Mouse (Mus musculus): Measurements from ENCODE around the gene Bach2. TPM values are rescaled to one million over a fixed set of nuclear protein-coding genes. Genes with fewer than 3 reads are reported as not detected.
A peak's percentile ranks its signal among the peaks of the same experiment; 100 is the strongest.

The Bach2 gene
- polyA plus RNA-seq, 1 experiment from 2014 or later: 16.4 TPM

DNA sequence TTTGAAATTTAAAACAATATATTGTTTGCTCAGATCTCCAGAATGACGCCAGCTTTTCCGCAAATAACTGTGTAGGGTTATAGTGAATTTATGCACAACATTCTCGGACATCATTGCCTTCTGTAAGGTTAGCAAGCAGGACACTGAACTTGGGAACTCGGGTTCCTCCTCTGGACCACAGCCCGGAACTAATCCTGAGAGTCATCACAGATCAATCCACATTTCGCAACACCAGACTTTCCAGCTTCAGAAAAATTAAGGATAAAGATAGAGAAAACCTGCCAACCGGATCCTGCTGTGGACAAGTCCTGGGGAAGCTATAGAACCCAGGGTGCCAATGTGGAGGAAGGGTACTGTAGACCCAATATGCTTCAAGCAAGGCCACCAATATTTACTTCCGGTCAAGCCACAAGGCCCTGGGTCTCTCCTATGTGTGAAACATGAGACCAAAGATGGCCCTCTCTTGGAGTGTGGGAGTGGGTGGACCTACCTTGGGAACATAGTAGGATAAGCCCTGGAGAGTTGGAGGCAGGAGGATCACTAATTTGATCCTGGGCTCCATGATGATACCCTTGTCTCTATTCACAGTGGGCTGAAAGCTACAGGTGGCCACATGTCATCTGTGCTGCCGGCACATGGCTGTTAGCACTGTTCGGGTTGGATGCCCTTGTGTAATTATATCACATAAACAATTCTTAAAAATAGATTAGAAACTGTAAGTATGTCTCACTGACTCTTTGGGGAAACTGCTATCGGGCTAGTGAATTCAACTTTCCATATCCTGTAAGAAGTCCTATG is 7.1 kb upstream of the Bach2 start:
- ATAC-seq (ENCODE audit: insufficient number of reproducible peaks, low FRiP score, low TSS enrichment, low read depth) (no peak), DNase-seq (ENCODE audit: low spot score) (no peak)
- 90% methylated on average over 11 of the region's 11 CpGs for WGBS
- no peaks in the 10 kb centered on the region for H3K36me3 ChIP-seq (ENCODE audit: control insufficient read depth, insufficient read depth, low read length)
- H3K9me3 ChIP-seq (ENCODE audit: control insufficient read depth, low read length): no peaks in the 10 kb centered on the region
- peaks cover 7% of the 10 kb centered on the region for H3K4me1 ChIP-seq (ENCODE audit: control insufficient read depth, insufficient read depth, low read length)
- H3K4me3 ChIP-seq (ENCODE audit: low read depth, low read length): no peak overlapping the region
- H3K9ac ChIP-seq (ENCODE audit: low read length): no peak overlapping the region
- no peak overlapping the region for H3K27ac ChIP-seq (replicated peaks; ENCODE audit: low read depth, low read length)
- H3K27me3 ChIP-seq (ENCODE audit: control insufficient read depth, insufficient read depth, low read length): no peaks in the 10 kb centered on the region
- H3K4me2 ChIP-seq (ENCODE audit: low read depth, severe bottlenecking): no peak overlapping the region

DNA sequence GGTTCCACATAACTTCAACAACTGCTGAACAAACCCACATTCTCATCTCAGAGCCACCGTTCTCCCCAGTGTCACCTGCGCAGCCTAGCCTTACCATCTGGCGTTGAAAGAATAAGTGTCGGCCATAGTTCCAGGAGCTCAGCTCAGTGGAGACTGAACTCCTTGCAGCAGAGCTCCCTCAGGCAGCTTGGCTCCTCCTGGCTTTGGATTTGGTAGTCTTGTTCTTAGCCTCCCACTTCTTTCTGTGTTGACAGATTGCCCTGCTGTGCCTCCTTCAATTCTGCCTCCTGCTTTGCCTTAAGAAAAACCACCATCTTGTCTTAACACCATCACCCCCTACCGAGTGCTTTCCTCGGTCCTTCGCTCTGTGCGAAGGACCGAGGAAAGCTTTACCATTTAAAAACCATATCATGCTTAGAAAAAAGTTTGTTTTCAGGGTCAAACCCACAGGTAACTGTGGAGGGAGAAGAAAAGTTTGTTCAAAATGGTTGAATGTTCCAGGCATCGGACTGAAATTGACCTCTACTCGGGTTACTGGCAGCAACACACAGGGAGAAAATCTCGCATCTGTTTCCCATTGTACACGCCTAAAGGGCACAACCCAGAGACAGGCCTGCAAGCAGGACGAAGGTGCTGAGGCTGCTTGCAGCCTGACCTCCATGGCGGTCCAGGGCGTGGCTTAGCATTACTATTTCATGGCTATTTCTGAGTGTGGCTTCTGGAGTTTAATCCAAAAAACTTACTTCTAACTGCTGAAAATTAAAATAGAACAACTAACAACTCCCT is 2.5 kb upstream of the Bach2 start:
- H3K9ac ChIP-seq (ENCODE audit: low read length): no peak overlapping the region
- no peaks in the 10 kb centered on the region for H3K9me3 ChIP-seq (ENCODE audit: control insufficient read depth, low read length)
- 28% methylated on average over 16 of the region's 16 CpGs for WGBS
- peak overlapping the region; percentile 72 for H3K27ac ChIP-seq (replicated peaks; ENCODE audit: low read depth, low read length)
- H3K4me3 ChIP-seq (ENCODE audit: low read depth, low read length): no peak overlapping the region
- no peaks in the 10 kb centered on the region for H3K36me3 ChIP-seq (ENCODE audit: control insufficient read depth, insufficient read depth, low read length)
- no peaks in the 10 kb centered on the region for H3K27me3 ChIP-seq (ENCODE audit: control insufficient read depth, insufficient read depth, low read length)
- no peak for ATAC-seq (ENCODE audit: insufficient number of reproducible peaks, low FRiP score, low TSS enrichment, low read depth)
- DNase-seq (ENCODE audit: low spot score): peak; percentile 76
- peaks cover 25% of the 10 kb centered on the region for H3K4me1 ChIP-seq (ENCODE audit: control insufficient read depth, insufficient read depth, low read length)
- no peak overlapping the region for H3K4me2 ChIP-seq (ENCODE audit: low read depth, severe bottlenecking)

DNA sequence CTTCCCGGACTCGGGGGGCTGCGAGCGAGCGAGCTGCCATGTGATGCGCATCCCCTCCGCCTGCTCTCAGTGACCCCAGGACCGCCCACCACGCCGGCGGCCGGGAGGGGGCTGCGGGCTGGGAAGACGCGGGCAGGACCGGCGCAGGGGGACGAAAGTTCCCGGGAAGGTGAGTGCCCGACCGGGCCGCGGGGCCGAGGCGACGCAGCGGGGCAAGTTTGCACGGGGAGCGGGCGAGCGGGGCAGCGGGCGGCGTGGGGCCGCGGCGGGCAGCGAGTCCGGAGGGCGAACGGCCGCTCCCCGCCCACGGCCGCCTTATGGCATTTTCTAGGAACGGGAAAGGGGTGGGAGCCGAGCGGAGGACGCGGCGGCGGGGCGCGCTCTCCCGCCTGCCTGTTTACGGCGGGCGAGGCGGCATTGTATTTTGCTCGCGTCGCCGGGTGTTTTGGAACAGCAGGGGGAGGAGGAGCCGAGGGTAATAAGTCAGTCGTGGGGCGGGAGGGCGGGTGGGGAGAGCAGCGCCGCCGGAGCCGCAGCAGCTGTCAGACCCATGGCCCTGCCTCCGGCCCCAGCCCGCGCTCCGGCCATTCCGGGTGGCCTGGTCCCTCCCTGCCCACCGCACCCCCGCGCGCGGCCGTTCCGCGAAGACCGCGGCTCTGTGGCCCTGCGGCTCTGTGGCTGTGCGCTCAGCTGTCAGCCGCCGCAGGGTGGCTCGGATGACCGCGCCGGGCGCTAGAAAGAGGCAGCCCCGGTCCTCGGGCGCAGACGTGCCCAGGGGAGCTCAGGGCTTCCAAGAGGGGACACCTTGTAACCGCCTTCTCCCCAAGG is 531 bp downstream of the Bach2 start:
- Histone ChIP-seq H3K36me3 (ENCODE audit: control insufficient read depth, insufficient read depth, low read length) (no peaks in the 10 kb centered on the region), H3K27me3 (ENCODE audit: control insufficient read depth, insufficient read depth, low read length) (no peaks in the 10 kb centered on the region), H3K27ac (replicated peaks; ENCODE audit: low read depth, low read length) (peak overlapping the region; percentile 92), H3K4me3 (ENCODE audit: low read depth, low read length) (peak overlapping the region; percentile 86), H3K9ac (ENCODE audit: low read length) (peak overlapping the region; percentile 87), H3K4me2 (ENCODE audit: low read depth, severe bottlenecking) (peak overlapping the region; percentile 95), H3K9me3 (ENCODE audit: control insufficient read depth, low read length) (no peaks in the 10 kb centered on the region), H3K4me1 (ENCODE audit: control insufficient read depth, insufficient read depth, low read length) (peaks cover 51% of the 10 kb centered on the region)
- WGBS: under 1% methylated on average over 89 of the region's 100 CpGs
- ATAC-seq (ENCODE audit: insufficient number of reproducible peaks, low FRiP score, low TSS enrichment, low read depth) (peak; percentile 61), DNase-seq (ENCODE audit: low spot score) (peak; percentile 83)

DNA sequence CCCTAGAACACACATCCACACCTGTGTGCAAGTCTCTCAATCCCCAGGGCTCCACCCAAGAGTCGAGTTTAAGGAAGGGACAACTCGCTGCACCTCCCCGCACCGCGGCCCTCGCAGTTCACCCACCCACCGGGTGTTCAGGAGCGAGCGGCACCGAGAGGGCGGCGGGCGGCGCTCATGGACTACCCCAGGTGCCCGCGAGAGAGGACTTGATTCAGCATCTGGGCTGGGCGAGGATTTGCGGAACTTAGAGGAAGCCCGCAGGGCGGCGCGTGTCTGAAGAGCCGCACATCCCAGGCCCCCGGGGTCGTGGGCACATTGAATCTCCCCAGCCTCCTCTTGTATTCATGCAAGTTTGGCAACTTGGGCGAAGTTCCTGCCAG is 1.1 kb downstream of the Bach2 start:
- ATAC-seq (ENCODE audit: insufficient number of reproducible peaks, low FRiP score, low TSS enrichment, low read depth): peak; percentile 32
- DNase-seq (ENCODE audit: low spot score): peak; percentile 76
- Histone ChIP-seq H3K36me3 (ENCODE audit: control insufficient read depth, insufficient read depth, low read length) (no peaks in the 10 kb centered on the region), H3K9ac (ENCODE audit: low read length) (peak overlapping the region; percentile 87), H3K4me2 (ENCODE audit: low read depth, severe bottlenecking) (peak overlapping the region; percentile 95), H3K4me3 (ENCODE audit: low read depth, low read length) (peak overlapping the region; percentile 86), H3K27ac (replicated peaks; ENCODE audit: low read depth, low read length) (peak overlapping the region; percentile 92), H3K9me3 (ENCODE audit: control insufficient read depth, low read length) (no peaks in the 10 kb centered on the region), H3K27me3 (ENCODE audit: control insufficient read depth, insufficient read depth, low read length) (no peaks in the 10 kb centered on the region), H3K4me1 (ENCODE audit: control insufficient read depth, insufficient read depth, low read length) (peaks cover 54% of the 10 kb centered on the region)
- 0% methylated on average over 26 of the region's 26 CpGs for WGBS

DNA sequence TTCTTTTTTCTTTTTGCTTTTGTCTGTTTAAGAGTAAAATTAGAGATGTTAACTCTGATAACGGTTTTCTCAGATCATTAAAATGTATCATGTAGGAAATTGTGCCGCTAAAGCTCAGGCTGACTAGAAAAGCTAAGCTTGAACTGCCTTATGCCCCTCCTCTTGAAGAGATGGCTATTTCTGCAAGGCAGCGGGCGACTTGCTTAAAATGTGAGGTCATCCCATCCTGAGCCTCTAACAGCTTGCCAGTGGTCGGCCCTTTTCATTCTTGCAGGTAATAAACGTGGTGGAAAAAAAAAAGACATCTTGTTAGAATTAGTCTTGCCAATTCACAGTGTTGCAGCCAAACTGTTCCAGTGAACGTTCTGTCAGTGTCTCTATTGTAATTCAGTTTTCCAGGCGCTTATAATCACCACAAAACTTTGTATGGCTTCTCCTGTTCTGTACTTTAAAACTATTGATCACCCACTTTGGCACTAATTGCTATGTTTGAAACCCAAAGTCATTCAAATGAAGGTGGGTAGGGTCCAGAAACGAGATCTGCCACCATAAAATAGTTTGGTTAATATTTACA is 1.9 kb downstream of the Bach2 start:
- ATAC-seq (ENCODE audit: insufficient number of reproducible peaks, low FRiP score, low TSS enrichment, low read depth) (no peak), DNase-seq (ENCODE audit: low spot score) (no peak)
- H3K9ac ChIP-seq (ENCODE audit: low read length): no peak overlapping the region
- peak overlapping the region; percentile 95 for H3K4me2 ChIP-seq (ENCODE audit: low read depth, severe bottlenecking)
- no peaks in the 10 kb centered on the region for H3K27me3 ChIP-seq (ENCODE audit: control insufficient read depth, insufficient read depth, low read length)
- no peak overlapping the region for H3K27ac ChIP-seq (replicated peaks; ENCODE audit: low read depth, low read length)
- H3K9me3 ChIP-seq (ENCODE audit: control insufficient read depth, low read length): no peaks in the 10 kb centered on the region
- peak overlapping the region; percentile 86 for H3K4me3 ChIP-seq (ENCODE audit: low read depth, low read length)
- peaks cover 56% of the 10 kb centered on the region for H3K4me1 ChIP-seq (ENCODE audit: control insufficient read depth, insufficient read depth, low read length)
- WGBS: 7% methylated on average over 9 of the region's 9 CpGs
- H3K36me3 ChIP-seq (ENCODE audit: control insufficient read depth, insufficient read depth, low read length): no peaks in the 10 kb centered on the region

DNA sequence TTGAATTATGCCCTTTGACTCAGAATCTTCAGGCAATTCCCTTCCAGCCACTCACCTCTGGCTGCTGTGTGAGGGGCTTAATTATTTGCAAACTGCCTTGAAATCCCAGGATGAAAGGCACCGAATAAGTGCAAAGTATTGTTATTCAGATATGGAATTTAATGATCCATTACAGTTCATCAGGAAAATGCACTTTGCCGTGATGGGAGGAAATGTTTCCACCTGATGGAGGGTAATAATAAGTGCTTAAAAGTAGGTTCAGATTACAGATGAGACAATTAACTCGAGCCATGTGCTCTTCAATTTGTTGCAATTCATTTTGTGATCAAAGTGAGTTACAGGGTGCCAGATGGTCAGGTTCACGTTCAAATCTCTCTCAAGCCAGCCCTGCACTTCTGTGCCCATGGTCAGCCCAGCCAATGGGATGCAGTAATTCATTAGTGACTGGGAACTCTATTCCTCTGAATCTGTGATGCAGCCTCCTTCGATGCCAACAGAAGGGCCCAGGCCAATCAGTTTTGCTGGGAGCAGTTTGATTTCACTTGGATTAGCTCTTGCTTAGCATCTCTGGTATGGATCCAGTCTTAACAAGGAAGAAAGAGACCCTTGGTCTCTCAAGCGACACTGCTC is 2.9 kb downstream of the Bach2 start:
- Histone ChIP-seq H3K9ac (ENCODE audit: low read length) (peak overlapping the region; percentile 22; the same call in 1 of the 2 replicates), H3K4me1 (ENCODE audit: control insufficient read depth, insufficient read depth, low read length) (peaks cover 49% of the 10 kb centered on the region), H3K4me3 (ENCODE audit: low read depth, low read length) (no peak overlapping the region), H3K36me3 (ENCODE audit: control insufficient read depth, insufficient read depth, low read length) (no peaks in the 10 kb centered on the region), H3K9me3 (ENCODE audit: control insufficient read depth, low read length) (no peaks in the 10 kb centered on the region), H3K4me2 (ENCODE audit: low read depth, severe bottlenecking) (peak overlapping the region; percentile 31; the same call in 1 of the 2 replicates), H3K27ac (replicated peaks; ENCODE audit: low read depth, low read length) (no peak overlapping the region), H3K27me3 (ENCODE audit: control insufficient read depth, insufficient read depth, low read length) (no peaks in the 10 kb centered on the region)
- no peak for ATAC-seq (ENCODE audit: insufficient number of reproducible peaks, low FRiP score, low TSS enrichment, low read depth)
- WGBS: 12% methylated on average over 6 of the region's 6 CpGs
- DNase-seq (ENCODE audit: low spot score): no peak

DNA sequence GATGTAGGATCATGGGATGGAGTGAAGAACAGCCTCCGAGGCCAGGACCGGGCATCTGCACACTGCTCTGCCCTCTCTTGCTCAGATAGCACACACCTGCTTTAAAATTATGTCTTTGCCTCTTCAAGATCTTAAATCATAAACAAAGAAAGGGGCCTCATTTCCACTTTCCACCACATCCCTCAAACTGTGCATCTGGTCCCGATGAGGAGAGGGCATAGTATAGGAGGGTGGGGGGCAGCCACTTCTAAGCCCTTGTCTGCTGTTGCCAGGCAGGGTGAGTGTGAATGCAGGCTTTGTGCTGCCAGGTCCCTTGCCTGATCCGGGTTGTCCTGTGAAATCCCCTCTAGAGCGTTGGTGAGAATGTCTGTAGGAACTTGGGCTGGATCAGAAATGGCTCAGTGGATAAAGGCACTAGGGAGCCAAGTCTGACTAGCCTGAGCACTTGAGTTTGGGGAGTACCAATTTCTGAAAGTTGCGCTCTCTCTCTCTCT is 3.6 kb downstream of the Bach2 start:
- Histone ChIP-seq H3K36me3 (ENCODE audit: control insufficient read depth, insufficient read depth, low read length) (no peaks in the 10 kb centered on the region), H3K27me3 (ENCODE audit: control insufficient read depth, insufficient read depth, low read length) (no peaks in the 10 kb centered on the region), H3K9me3 (ENCODE audit: control insufficient read depth, low read length) (no peaks in the 10 kb centered on the region), H3K4me3 (ENCODE audit: low read depth, low read length) (no peak overlapping the region), H3K4me2 (ENCODE audit: low read depth, severe bottlenecking) (peak overlapping the region; percentile 31), H3K9ac (ENCODE audit: low read length) (no peak overlapping the region), H3K4me1 (ENCODE audit: control insufficient read depth, insufficient read depth, low read length) (peaks cover 43% of the 10 kb centered on the region), H3K27ac (replicated peaks; ENCODE audit: low read depth, low read length) (no peak overlapping the region)
- ATAC-seq (ENCODE audit: insufficient number of reproducible peaks, low FRiP score, low TSS enrichment, low read depth): no peak
- 41% methylated on average over 6 of the region's 6 CpGs for WGBS
- DNase-seq (ENCODE audit: low spot score): no peak
